Mouse (Mus musculus) megakaryocyte, embryonic 14.5 days (primary cell): ENCODE data around the gene Pde11a. TPM values are rescaled to one million over a fixed set of nuclear protein-coding genes. Genes with fewer than 3 reads are reported as not detected.

Experiments used
- H3K27me3 ChIP-seq: replicated peaks from 2 replicates; pipeline ENCODE3; 2012; ENCODE audit warnings: inconsistent platforms
- H3K36me3 ChIP-seq: replicated peaks from 2 replicates; pipeline ENCODE3; 2012; ENCODE audit warnings: low read length, inconsistent platforms, mixed read lengths
- H3K4me1 ChIP-seq: 2 replicates; pipeline ENCODE4 v1.6.1; 2012; ENCODE audit warnings: inconsistent platforms
- H3K4me3 ChIP-seq: replicated peaks from 2 replicates; pipeline ENCODE3; 2012; ENCODE audit warnings: moderate library complexity, mild to moderate bottlenecking, inconsistent platforms
- H3K9me3 ChIP-seq: 2 replicates; pipeline ENCODE4 v1.6.1; 2012; ENCODE audit warnings: inconsistent platforms
- FLI1 ChIP-seq: IDR thresholded peaks from 2 replicates; pipeline ENCODE4 v1.6.1; 2012; ENCODE audit warnings: low read length, inconsistent platforms, mixed read lengths
- GATA1 ChIP-seq: IDR thresholded peaks from 3 replicates; pipeline ENCODE4 v1.6.1; 2012; ENCODE audit warnings: mixed read lengths, low read length, inconsistent platforms, borderline replicate concordance
- polyA plus RNA-seq: library from polyadenylated mRNA; stranded (reverse); fragments of >175 nt; gene quantifications from 2 replicates; pipeline ENCODE4 v1.2.3, GENCODE M21; 2012; ENCODE audit warnings: low replicate concordance; ENCODE audit not compliant: insufficient read depth

The Pde11a gene
- polyA plus RNA-seq, 1 experiment, result not detected

GRCm38 (mm10) chr2:76100597-76100996 lies 238.0 kb downstream of the Pde11a start:
- H3K4me1 ChIP-seq, result no peaks in the 10 kb centered on the region
- H3K9me3 ChIP-seq, result no peaks in the 10 kb centered on the region
- H3K36me3 ChIP-seq, result no peaks in the 10 kb centered on the region
- TF ChIP-seq FLI1 (no peak), GATA1 (no peak)
- H3K27me3 ChIP-seq, result peaks cover 7% of the 10 kb centered on the region
- no peak overlapping the region for H3K4me3 ChIP-seq

- Histone ChIP-seq H3K9me3 (no peaks in the 10 kb centered on the region), H3K36me3 (no peaks in the 10 kb centered on the region), H3K27me3 (peaks cover 5% of the 10 kb centered on the region), H3K4me3 (no peak overlapping the region), H3K4me1 (no peaks in the 10 kb centered on the region)
- TF ChIP-seq GATA1 (no peak), FLI1 (no peak)
Measured at GRCm38 (mm10) chr2:76099726-76100347, 238.7 kb downstream of the Pde11a start.

GRCm38 (mm10) chr2:76098381-76098780 lies 240.2 kb downstream of the Pde11a start:
- Histone ChIP-seq H3K4me3 (no peak overlapping the region), H3K36me3 (no peaks in the 10 kb centered on the region), H3K9me3 (no peaks in the 10 kb centered on the region), H3K27me3 (peaks cover 7% of the 10 kb centered on the region), H3K4me1 (no peaks in the 10 kb centered on the region)
- TF ChIP-seq FLI1, result no peak

GRCm38 (mm10) chr2:76097847-76098246 lies 240.7 kb downstream of the Pde11a start:
- TF ChIP-seq GATA1 (no peak), FLI1 (no peak)
- Histone ChIP-seq H3K27me3 (peaks cover 7% of the 10 kb centered on the region), H3K4me3 (no peak overlapping the region), H3K4me1 (no peaks in the 10 kb centered on the region), H3K36me3 (no peaks in the 10 kb centered on the region), H3K9me3 (no peaks in the 10 kb centered on the region)

GRCm38 (mm10) chr2:76097284-76097683 lies 241.3 kb downstream of the Pde11a start:
- TF ChIP-seq GATA1 (no peak), FLI1 (no peak)
- Histone ChIP-seq H3K4me1 (no peaks in the 10 kb centered on the region), H3K27me3 (peaks cover 7% of the 10 kb centered on the region), H3K9me3 (no peaks in the 10 kb centered on the region), H3K36me3 (no peaks in the 10 kb centered on the region), H3K4me3 (no peak overlapping the region)

GRCm38 (mm10) chr2:76095861-76096260 lies 242.7 kb downstream of the Pde11a start:
- H3K27me3 ChIP-seq, result peaks cover 7% of the 10 kb centered on the region
- no peaks in the 10 kb centered on the region for H3K4me1 ChIP-seq
- no peaks in the 10 kb centered on the region for H3K9me3 ChIP-seq

GRCm38 (mm10) chr2:76090506-76090905 lies 248.1 kb downstream of the Pde11a start:
- TF ChIP-seq FLI1, result no peak
- no peak for TF ChIP-seq GATA1
- Histone ChIP-seq H3K27me3 (peaks cover 9% of the 10 kb centered on the region), H3K36me3 (no peaks in the 10 kb centered on the region), H3K9me3 (no peaks in the 10 kb centered on the region), H3K4me3 (no peak overlapping the region), H3K4me1 (no peaks in the 10 kb centered on the region)

More at GRCm38 (mm10) chr2:76095861-76096260, 242.7 kb downstream of the Pde11a start:
- no peak overlapping the region for H3K4me3 ChIP-seq
- TF ChIP-seq FLI1, result no peak
- no peak for TF ChIP-seq GATA1
- H3K36me3 ChIP-seq, result no peaks in the 10 kb centered on the region

- no peak for TF ChIP-seq FLI1
- no peak for TF ChIP-seq GATA1
- Histone ChIP-seq H3K27me3 (peaks cover 11% of the 10 kb centered on the region), H3K36me3 (no peaks in the 10 kb centered on the region), H3K9me3 (no peaks in the 10 kb centered on the region), H3K4me1 (no peaks in the 10 kb centered on the region), H3K4me3 (no peak overlapping the region)
Measured at GRCm38 (mm10) chr2:76088844-76089243, 249.7 kb downstream of the Pde11a start.

- no peak overlapping the region for H3K4me3 ChIP-seq
- no peaks in the 10 kb centered on the region for H3K9me3 ChIP-seq
- TF ChIP-seq GATA1, result no peak
- no peak for TF ChIP-seq FLI1
- H3K4me1 ChIP-seq, result no peaks in the 10 kb centered on the region
- H3K36me3 ChIP-seq, result no peaks in the 10 kb centered on the region
- H3K27me3 ChIP-seq, result peaks cover 12% of the 10 kb centered on the region
Measured at GRCm38 (mm10) chr2:76088413-76088812, 250.2 kb downstream of the Pde11a start.

- TF ChIP-seq FLI1, result no peak
- no peak for TF ChIP-seq GATA1
- H3K9me3 ChIP-seq, result no peaks in the 10 kb centered on the region
- peaks cover 14% of the 10 kb centered on the region for H3K27me3 ChIP-seq
- no peak overlapping the region for H3K4me3 ChIP-seq
- H3K4me1 ChIP-seq, result no peaks in the 10 kb centered on the region
- no peaks in the 10 kb centered on the region for H3K36me3 ChIP-seq
Measured at GRCm38 (mm10) chr2:76087170-76087569, 251.4 kb downstream of the Pde11a start.
